Mouse (Mus musculus): ENCODE data around the gene Kcna1.
A peak's percentile ranks its signal among the peaks of the same experiment; 100 is the strongest.

Kcna1 gene

DNA sequence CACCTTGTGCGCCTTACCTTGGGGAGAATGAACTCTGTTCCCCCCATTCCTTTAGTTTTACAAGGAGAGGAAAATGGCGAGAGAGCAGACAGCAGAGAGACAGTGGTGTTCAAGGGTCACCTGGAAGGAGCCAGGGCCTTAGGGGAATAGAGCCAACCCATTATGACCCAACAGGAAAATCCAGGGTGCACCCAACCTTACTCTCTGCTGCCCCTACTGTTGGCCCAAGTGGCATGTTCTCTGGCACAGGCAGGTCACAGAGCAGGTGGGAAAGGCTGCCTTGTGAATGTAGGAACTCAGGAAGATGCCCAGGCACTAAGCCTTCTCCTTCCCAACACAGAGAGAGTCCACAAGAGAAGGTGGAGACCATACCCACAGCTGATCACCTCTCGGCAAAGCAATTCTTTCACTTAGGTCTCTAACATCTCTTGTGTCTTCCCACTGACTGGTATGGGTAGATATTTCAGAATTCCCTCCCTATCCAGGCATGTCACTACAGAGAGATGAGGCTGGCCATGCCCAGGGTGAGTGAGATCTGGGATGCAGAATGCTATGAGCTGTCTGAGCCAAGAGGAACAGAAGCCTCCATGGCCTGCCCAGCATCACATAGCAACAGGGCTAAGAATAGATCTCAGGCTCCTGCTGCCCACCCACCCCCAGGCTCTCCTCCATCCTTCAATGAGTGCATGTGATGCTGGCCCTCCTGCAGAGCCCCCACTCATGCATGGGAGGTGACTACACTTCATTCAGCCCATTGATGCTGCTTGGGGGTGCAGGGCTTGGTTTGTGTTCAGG, 46.8 kb downstream of the Kcna1 start:
- peak; percentile 40 for ATAC-seq (ENCODE audit: insufficient number of reproducible peaks, low FRiP score, low TSS enrichment)

DNA sequence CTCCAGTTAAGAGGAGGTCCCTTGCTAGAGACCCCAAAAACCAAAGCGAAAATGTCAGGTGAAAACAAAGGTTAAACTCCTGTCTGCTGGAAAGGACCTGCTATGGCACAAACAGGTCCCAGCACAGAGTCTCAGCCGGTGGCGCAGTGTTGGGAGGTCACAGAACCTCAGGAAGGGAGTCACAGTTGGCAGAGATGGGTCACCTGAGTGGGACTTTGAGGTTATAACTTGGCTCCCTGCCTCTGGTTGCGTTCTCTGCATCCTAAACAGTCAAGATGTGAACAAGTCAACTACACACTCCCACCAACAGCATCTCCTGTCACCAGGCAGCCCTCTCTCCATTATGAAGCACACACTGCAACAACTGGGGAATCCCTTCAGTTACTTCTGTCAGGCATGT, 48.4 kb downstream of the Kcna1 start:
- ATAC-seq (ENCODE audit: insufficient number of reproducible peaks, low FRiP score, low TSS enrichment): no peak

DNA sequence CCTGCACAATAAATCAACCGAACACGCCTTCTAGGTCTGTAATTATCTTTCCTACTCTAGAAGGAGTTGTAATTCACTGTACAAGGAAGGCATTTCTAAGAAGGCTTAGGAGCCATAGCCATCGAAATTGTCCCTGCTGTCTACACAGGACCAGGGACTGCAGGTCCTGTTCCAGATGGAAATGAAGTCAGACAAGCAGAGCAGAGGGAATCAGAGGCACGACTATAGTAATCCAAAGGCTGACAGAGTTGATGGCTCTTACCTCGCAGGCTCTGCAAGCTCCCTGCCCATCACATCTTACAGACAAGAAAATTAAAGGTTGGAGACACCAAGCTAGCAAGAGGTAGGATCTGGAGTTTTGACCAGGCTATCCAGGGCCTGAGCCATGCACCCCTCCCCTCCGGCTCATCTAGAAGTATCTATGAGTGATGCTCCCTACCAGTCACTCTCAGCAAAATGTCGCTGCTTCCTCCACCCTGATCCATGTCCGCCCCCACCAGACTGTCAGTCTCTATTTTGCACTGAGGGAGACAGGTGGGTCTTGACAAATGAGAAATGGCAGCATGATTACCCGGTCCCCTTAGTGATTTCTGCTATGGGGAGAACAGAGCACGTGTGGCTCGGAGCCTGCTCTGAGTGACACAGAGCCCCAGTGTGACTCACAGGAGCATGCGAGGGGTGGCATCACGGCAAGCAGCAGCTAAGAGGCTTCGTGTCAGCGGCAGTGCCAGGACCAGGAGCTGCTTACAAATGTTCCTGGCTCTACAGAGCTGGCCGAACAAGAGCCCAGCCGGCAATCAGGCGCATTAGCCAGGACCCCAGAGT, 50.2 kb downstream of the Kcna1 start:
- no peak for ATAC-seq (ENCODE audit: insufficient number of reproducible peaks, low FRiP score, low TSS enrichment)

DNA sequence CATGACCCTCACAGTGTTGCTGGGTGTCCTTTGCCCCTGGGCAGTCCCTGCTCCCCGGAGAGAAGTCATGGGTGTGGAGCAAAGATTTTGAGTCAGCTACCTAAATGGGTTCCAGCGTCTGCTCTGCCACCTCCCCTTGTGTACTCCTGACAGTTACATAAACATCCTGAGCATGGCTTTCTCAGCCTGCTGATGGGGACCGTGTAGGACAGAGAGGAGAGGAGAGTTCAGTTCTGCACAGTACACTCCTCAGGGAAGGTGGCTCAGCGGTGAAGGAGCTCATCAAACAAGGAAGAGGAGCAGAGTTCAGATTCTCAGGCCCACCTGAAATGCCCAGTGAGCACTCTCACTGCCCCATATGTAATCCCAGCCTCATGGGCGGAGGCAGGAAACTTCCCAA, 51.1 kb downstream of the Kcna1 start:
- ATAC-seq (ENCODE audit: insufficient number of reproducible peaks, low FRiP score, low TSS enrichment): peak; percentile 45; the same call in 1 of the 2 replicates

DNA sequence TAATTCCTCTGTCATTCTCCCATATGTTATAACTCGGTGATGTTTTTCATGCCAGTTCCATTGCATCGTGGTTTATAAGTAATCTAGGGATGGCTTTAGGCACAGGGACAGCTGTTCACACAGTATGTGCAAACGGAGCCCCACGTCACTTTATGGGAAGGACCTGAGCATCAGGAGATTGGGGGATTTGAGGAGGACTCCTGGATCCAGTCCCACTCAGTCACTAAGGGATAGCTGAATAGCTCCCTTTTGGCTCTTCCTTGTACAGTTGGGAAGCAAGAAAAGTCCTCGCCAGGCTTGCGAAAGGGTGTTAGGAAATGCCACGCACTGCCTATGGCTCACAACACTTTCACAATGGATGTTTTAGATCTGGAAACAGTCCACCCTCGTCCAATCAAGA, 51.8 kb downstream of the Kcna1 start:
- no peak for ATAC-seq (ENCODE audit: insufficient number of reproducible peaks, low FRiP score, low TSS enrichment)

DNA sequence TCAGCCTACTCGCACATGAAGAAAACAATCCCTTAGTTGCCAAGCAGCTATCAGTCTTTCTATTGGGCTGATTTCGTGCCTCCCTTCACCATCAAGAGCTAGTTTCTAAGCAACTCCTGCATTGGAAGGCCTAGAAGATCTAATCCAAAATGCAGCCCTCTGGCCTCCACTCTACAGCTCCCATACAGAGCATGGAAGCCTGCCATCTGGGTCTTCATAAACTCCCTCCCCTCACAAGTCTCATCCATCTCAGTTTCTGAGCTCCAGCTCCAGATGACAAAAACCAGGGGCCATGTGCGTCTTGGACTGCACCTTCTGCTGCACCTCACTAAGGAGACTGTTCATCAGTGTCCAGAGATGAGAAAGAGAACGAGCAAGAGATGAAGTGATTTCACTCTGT, 52.8 kb downstream of the Kcna1 start:
- no peak for ATAC-seq (ENCODE audit: insufficient number of reproducible peaks, low FRiP score, low TSS enrichment)
